Mouse (Mus musculus) Patski (cell line): ENCODE results near the gene BC035044. TPM values are rescaled to one million over a fixed set of nuclear protein-coding genes. Genes with fewer than 3 reads are reported as not detected.

Source experiments
- ATAC-seq: fragments of 100-300 bp; one replicate; pipeline ENCODE4 v1.8.0; 2021
- CTCF ChIA-PET: fragments of 350-600 bp; sonication (Branson Sonifier 250); formaldehyde crosslinking; loops from one replicate; lab custom pipeline; 2022; ENCODE audit warnings: inconsistent platforms; lab: Charles Lee
- POLR2A ChIA-PET: fragments of 350-600 bp; sonication (Branson Sonifier 250); formaldehyde crosslinking; loops from one replicate; lab custom pipeline; 2022; ENCODE audit warnings: antibody characterized with exemption, inconsistent platforms; lab: Charles Lee
- DNase-seq: peaks from one replicate; pipeline ENCODE4 v3.0.0-alpha.2; 2011; ENCODE audit warnings: low read depth, low spot score
- H3K27me3 ChIP-seq: fragments of 371-371 bp; one replicate; pipeline ENCODE4 v1.5.1; 2021
- CTCF ChIP-seq: fragments of 100-300 bp; IDR thresholded peaks from one replicate; pipeline ENCODE4 v1.5.1; 2021
- in situ Hi-C: fragments of 300-500 bp; cut with MboI; formaldehyde crosslinking; loops from 3 replicates; pipeline ENCODE4 v1.11.1; 2018; ENCODE audit warnings: low pct_unique_long_range_greater_than_20kb, mixed read lengths
- polyA plus RNA-seq: library from polyadenylated mRNA; unstranded; gene quantifications from one replicate; pipeline ENCODE4 v1.2.3, GENCODE M21; 2021

BC035044 gene
- polyA plus RNA-seq, 1 experiment from 2014 or later = not detected

- DNase-seq (no peak), ATAC-seq (peak; percentile 84)
- ChIA-PET POLR2A (no interaction called here), CTCF (interaction anchor here (0.8 to 1.9 kb wide), 7 partner anchors 9 to 404 kb away, joined by 3 to 8 read pairs (median 4); no protein-coding TSS in a partner anchor)
- no peaks in the 10 kb centered on the region for H3K27me3 ChIP-seq
- TF ChIP-seq CTCF = peak; percentile 85
- in situ Hi-C loops = loop anchor here (5.0 to 25.0 kb wide), 4 partner anchors 242 to 687 kb away; partner anchors contain the start of gene Gabarapl1
These were observed 41.0 kb downstream of the BC035044 start for GRCm38 (mm10) chr6:128849902-128850301.

- no peaks in the 10 kb centered on the region for H3K27me3 ChIP-seq
- POLR2A ChIA-PET = no interaction called here
- in situ Hi-C loops = loop anchor here (25.0 kb wide), 1 partner anchor 690 kb away; the partner anchor contains the start of gene Gabarapl1
- CTCF ChIA-PET = no interaction called here
- no peak for ATAC-seq
- DNase-seq = no peak
- no peak for TF ChIP-seq CTCF
These were observed 43.5 kb downstream of the BC035044 start for GRCm38 (mm10) chr6:128847401-128847800.

- in situ Hi-C loops = loop anchor here (25.0 kb wide), 1 partner anchor 691 kb away; the partner anchor contains the start of gene Gabarapl1
- CTCF ChIA-PET = no interaction called here
- TF ChIP-seq CTCF = no peak
- H3K27me3 ChIP-seq = no peaks in the 10 kb centered on the region
- ATAC-seq (no peak), DNase-seq (no peak)
- POLR2A ChIA-PET = no interaction called here
These were observed 44.9 kb downstream of the BC035044 start for GRCm38 (mm10) chr6:128845998-128846542.

GRCm38 (mm10) chr6:128845319-128845979 is 45.5 kb downstream of the BC035044 start:
- TF ChIP-seq CTCF = peak; percentile 76
- in situ Hi-C loops = loop anchor here (25.0 kb wide), 1 partner anchor 692 kb away; the partner anchor contains the start of gene Gabarapl1
- peak; percentile 27 for ATAC-seq

DNA sequence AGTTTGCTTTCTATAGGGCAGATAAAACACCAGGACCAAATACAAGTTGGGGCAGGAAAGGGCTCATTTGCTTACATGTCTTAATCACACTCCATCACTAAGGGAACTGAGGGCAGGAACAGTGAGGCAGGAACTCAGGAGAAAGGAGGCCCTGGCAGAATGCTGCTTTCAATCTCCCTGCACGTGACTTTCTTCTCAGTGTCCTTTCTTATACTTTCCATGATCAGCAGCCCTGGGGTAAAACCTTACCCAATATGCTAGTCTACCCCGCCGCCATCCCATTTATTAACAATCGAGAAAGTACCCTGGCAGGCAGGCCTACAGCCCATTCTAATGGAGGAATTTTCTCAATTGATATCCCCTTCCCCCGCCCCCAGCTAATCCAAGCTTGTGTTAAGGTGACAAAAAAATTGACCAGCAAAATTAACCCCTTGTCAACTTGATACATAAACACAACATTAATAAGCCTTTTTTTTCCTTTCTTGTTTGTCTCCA is 46.3 kb downstream of the BC035044 start:
- POLR2A ChIA-PET = no interaction called here
- no peaks in the 10 kb centered on the region for H3K27me3 ChIP-seq
- DNase-seq (no peak), ATAC-seq (no peak)
- no peak for TF ChIP-seq CTCF
- in situ Hi-C loops = loop anchor here (5.0 to 25.0 kb wide), 4 partner anchors 42 to 693 kb away; partner anchors contain the start of genes Clec2d and Gabarapl1
- CTCF ChIA-PET = interaction anchor here (1.0 kb wide), 1 partner anchor 415 kb away, joined by 3 read pairs; no protein-coding TSS in a partner anchor

More at GRCm38 (mm10) chr6:128845319-128845979, 45.5 kb downstream of the BC035044 start:
- ChIA-PET CTCF (interaction anchor here (1.0 kb wide), 1 partner anchor 415 kb away, joined by 3 read pairs; no protein-coding TSS in a partner anchor), POLR2A (no interaction called here)
- H3K27me3 ChIP-seq = no peaks in the 10 kb centered on the region
- no peak for DNase-seq

GRCm38 (mm10) chr6:128844131-128844530 is 46.8 kb downstream of the BC035044 start:
- no peak for ATAC-seq
- no peak for TF ChIP-seq CTCF
- no peak for DNase-seq
- CTCF ChIA-PET = interaction anchor here (1.4 kb wide), 1 partner anchor 41 kb away, joined by 3 read pairs; no protein-coding TSS in a partner anchor
- H3K27me3 ChIP-seq = no peaks in the 10 kb centered on the region
- in situ Hi-C loops = loop anchor here (5.0 to 25.0 kb wide), 4 partner anchors 42 to 693 kb away; partner anchors contain the start of genes Clec2d and Gabarapl1
- POLR2A ChIA-PET = no interaction called here

GRCm38 (mm10) chr6:128843479-128843992 is 47.4 kb downstream of the BC035044 start:
- in situ Hi-C loops = loop anchor here (5.0 to 25.0 kb wide), 4 partner anchors 41 to 694 kb away; partner anchors contain the start of genes Clec2d and Gabarapl1
- no peak for TF ChIP-seq CTCF
- CTCF ChIA-PET = interaction anchor here (0.6 to 1.4 kb wide), 3 partner anchors 37 to 410 kb away, joined by 3 to 4 read pairs (median 3); no protein-coding TSS in a partner anchor
- no peak for DNase-seq
- ATAC-seq = peak; percentile 17
- no peaks in the 10 kb centered on the region for H3K27me3 ChIP-seq
- POLR2A ChIA-PET = interaction anchor here (0.6 kb wide), 2 partner anchors 31 to 61 kb away, joined by 3 read pairs; no protein-coding TSS in a partner anchor

- TF ChIP-seq CTCF = no peak
- POLR2A ChIA-PET = interaction anchor here (0.6 kb wide), 2 partner anchors 31 to 60 kb away, joined by 3 read pairs; no protein-coding TSS in a partner anchor
- no peaks in the 10 kb centered on the region for H3K27me3 ChIP-seq
- CTCF ChIA-PET = interaction anchor here (0.6 to 1.4 kb wide), 3 partner anchors 37 to 411 kb away, joined by 3 to 4 read pairs (median 3); no protein-coding TSS in a partner anchor
- ATAC-seq (peak; percentile 65), DNase-seq (peak; percentile 71)
- in situ Hi-C loops = loop anchor here (5.0 to 25.0 kb wide), 4 partner anchors 41 to 694 kb away; partner anchors contain the start of genes Clec2d and Gabarapl1
These were observed 47.9 kb downstream of the BC035044 start for GRCm38 (mm10) chr6:128842945-128843478.

DNA sequence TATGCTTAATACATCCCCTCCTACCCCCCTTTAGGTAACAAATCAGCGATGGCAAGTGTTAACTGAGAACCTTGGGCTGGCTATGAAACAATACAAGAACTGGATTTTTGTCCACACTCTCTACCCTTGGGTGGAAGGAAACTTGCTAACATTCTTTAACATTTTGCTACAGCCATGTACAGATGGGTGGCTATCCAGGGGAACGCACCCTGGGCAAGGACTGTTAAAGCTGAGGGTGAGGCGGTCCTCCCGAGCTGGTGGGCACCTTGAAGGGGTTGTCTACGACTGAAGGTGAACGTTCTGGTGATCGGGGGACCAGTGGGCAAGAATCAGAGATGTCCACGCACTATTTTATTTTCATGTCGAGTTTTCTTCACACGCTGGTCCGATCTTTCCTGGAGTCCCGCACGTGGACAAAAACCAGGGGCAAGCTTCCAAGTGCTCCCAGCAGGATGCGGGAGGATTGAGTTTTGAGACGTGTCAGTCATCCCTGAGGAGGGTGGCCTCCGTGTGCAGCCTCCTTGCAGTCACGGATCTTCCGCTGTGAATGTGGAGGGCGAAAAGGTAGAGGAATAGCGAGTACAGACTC is 48.5 kb downstream of the BC035044 start:
- ChIA-PET CTCF (interaction anchor here (1.4 kb wide), 2 partner anchors 36 to 40 kb away, joined by 3 to 4 read pairs; no protein-coding TSS in a partner anchor), POLR2A (no interaction called here)
- in situ Hi-C loops = loop anchor here (5.0 to 25.0 kb wide), 4 partner anchors 40 to 695 kb away; partner anchors contain the start of genes Clec2d and Gabarapl1
- ATAC-seq (no peak), DNase-seq (no peak)
- no peaks in the 10 kb centered on the region for H3K27me3 ChIP-seq
- TF ChIP-seq CTCF = no peak
